Mouse (Mus musculus) ES-Bruce4 (cell line): Measurements from ENCODE around the gene Grifin. TPM values are rescaled to one million over a fixed set of nuclear protein-coding genes. Genes with fewer than 3 reads are reported as not detected.

ENCODE experiments used
- H3K27ac ChIP-seq: 2 replicates; pipeline ENCODE4 v1.5.1; 2012; ENCODE audit warnings: low read length, inconsistent platforms; ENCODE audit not compliant: insufficient read depth
- H3K27me3 ChIP-seq: 2 replicates; pipeline ENCODE4 v1.6.1; 2012; ENCODE audit warnings: mild to moderate bottlenecking, low read length, inconsistent platforms; ENCODE audit not compliant: control insufficient read depth, poor library complexity, insufficient read depth, severe bottlenecking
- H3K36me3 ChIP-seq: 2 replicates; pipeline ENCODE4 v1.6.1; 2012; ENCODE audit warnings: inconsistent platforms, mild to moderate bottlenecking, low read length, moderate library complexity; ENCODE audit not compliant: control insufficient read depth, poor library complexity, insufficient read depth, severe bottlenecking
- H3K4me1 ChIP-seq: one replicate; pipeline ENCODE4 v1.8.1; 2011; ENCODE audit warnings: low read length; ENCODE audit not compliant: control insufficient read depth, insufficient read depth
- H3K4me3 ChIP-seq: 2 replicates; pipeline ENCODE4 v1.5.1; 2011; ENCODE audit warnings: low read depth, mild to moderate bottlenecking, low read length
- H3K9ac ChIP-seq: 2 replicates; pipeline ENCODE4 v1.6.1; 2012; ENCODE audit warnings: low read depth, mild to moderate bottlenecking, inconsistent platforms; ENCODE audit not compliant: poor library complexity, severe bottlenecking
- H3K9me3 ChIP-seq: replicated peaks from 2 replicates; pipeline ENCODE4 v1.6.1; 2012; ENCODE audit warnings: mild to moderate bottlenecking, low read length, inconsistent platforms; ENCODE audit not compliant: control insufficient read depth, poor library complexity, insufficient read depth, severe bottlenecking
- CTCF ChIP-seq: IDR thresholded peaks from one replicate; pipeline ENCODE4 v1.8.1; 2011; ENCODE audit warnings: low read depth, low read length
- EP300 ChIP-seq: IDR thresholded peaks from 2 replicates; pipeline ENCODE4 v1.6.1; 2011; ENCODE audit warnings: low read depth, low read length; ENCODE audit not compliant: insufficient read depth
- POLR2A ChIP-seq: IDR thresholded peaks from one replicate; pipeline ENCODE4 v1.8.1; 2011; ENCODE audit warnings: low read length; ENCODE audit not compliant: insufficient read depth
- polyA plus RNA-seq: library from polyadenylated mRNA; stranded (reverse); fragments of >200 nt; gene quantifications from 2 replicates; pipeline ENCODE4 v1.2.4, GENCODE M21; 2011; ENCODE audit warnings: low read depth; ENCODE audit not compliant: missing spikeins, insufficient read depth, insufficient read length

The Grifin gene
- polyA plus RNA-seq, 1 experiment = not detected

- TF ChIP-seq CTCF = no peak
- peak; percentile 81 for TF ChIP-seq EP300
- Histone ChIP-seq H3K4me1 (no peaks in the 10 kb centered on the region), H3K27ac (peak overlapping the region; percentile 33), H3K9ac (no peak overlapping the region), H3K36me3 (no peaks in the 10 kb centered on the region), H3K4me3 (no peak overlapping the region), H3K27me3 (no peaks in the 10 kb centered on the region), H3K9me3 (no peaks in the 10 kb centered on the region)
Measured at GRCm38 (mm10) chr5:140549306-140550047, 15.4 kb downstream of the Grifin start.

- Histone ChIP-seq H3K4me1 (no peaks in the 10 kb centered on the region), H3K27me3 (no peaks in the 10 kb centered on the region), H3K4me3 (no peak overlapping the region), H3K9me3 (no peaks in the 10 kb centered on the region), H3K9ac (no peak overlapping the region), H3K27ac (no peak overlapping the region), H3K36me3 (no peaks in the 10 kb centered on the region)
- TF ChIP-seq EP300 (no peak), CTCF (peak; percentile 53), POLR2A (no peak)
Measured at GRCm38 (mm10) chr5:140546332-140546731, 18.5 kb downstream of the Grifin start.

GRCm38 (mm10) chr5:140545651-140546050 lies 19.2 kb downstream of the Grifin start:
- H3K27ac ChIP-seq = no peak overlapping the region
- no peaks in the 10 kb centered on the region for H3K36me3 ChIP-seq
- no peaks in the 10 kb centered on the region for H3K9me3 ChIP-seq
- no peak overlapping the region for H3K9ac ChIP-seq
- no peaks in the 10 kb centered on the region for H3K4me1 ChIP-seq
- H3K4me3 ChIP-seq = no peak overlapping the region
- no peak for TF ChIP-seq CTCF
- TF ChIP-seq POLR2A = no peak
- TF ChIP-seq EP300 = no peak
- H3K27me3 ChIP-seq = no peaks in the 10 kb centered on the region

- TF ChIP-seq EP300 = no peak
- no peak for TF ChIP-seq POLR2A
- TF ChIP-seq CTCF = no peak
- Histone ChIP-seq H3K9me3 (no peaks in the 10 kb centered on the region), H3K9ac (no peak overlapping the region), H3K4me1 (no peaks in the 10 kb centered on the region), H3K36me3 (no peaks in the 10 kb centered on the region), H3K27ac (no peak overlapping the region), H3K27me3 (no peaks in the 10 kb centered on the region), H3K4me3 (no peak overlapping the region)
Measured at GRCm38 (mm10) chr5:140542811-140543575, 21.9 kb downstream of the Grifin start.

- TF ChIP-seq EP300 (no peak), CTCF (peak; percentile 96)
- Histone ChIP-seq H3K27ac (no peak overlapping the region), H3K4me3 (no peak overlapping the region), H3K27me3 (no peaks in the 10 kb centered on the region), H3K4me1 (no peaks in the 10 kb centered on the region), H3K9ac (no peak overlapping the region), H3K9me3 (peaks cover 8% of the 10 kb centered on the region), H3K36me3 (no peaks in the 10 kb centered on the region)
Measured at GRCm38 (mm10) chr5:140540106-140540505, 24.8 kb downstream of the Grifin start.

GRCm38 (mm10) chr5:140538111-140538683 lies 26.7 kb downstream of the Grifin start:
- Histone ChIP-seq H3K36me3 (no peaks in the 10 kb centered on the region), H3K9me3 (peaks cover 13% of the 10 kb centered on the region), H3K4me3 (no peak overlapping the region), H3K9ac (no peak overlapping the region), H3K27ac (no peak overlapping the region), H3K4me1 (no peaks in the 10 kb centered on the region), H3K27me3 (no peaks in the 10 kb centered on the region)
- TF ChIP-seq EP300 = no peak
- TF ChIP-seq CTCF = no peak
- TF ChIP-seq POLR2A = no peak
